Mouse (Mus musculus): Measurements from ENCODE around the gene Ddias.

Gene Ddias

GRCm38 (mm10) chr7:92866526-92866925 lies 7.5 kb downstream of the Ddias start:
- DNase-seq (ENCODE audit: low spot score in 2 of 2) = no peak

- no peak for DNase-seq (ENCODE audit: low spot score in 2 of 2)
Observed at GRCm38 (mm10) chr7:92848246-92848645, 25.8 kb downstream of the Ddias start.

- no peak for DNase-seq (ENCODE audit: low spot score in 2 of 2)
Observed at GRCm38 (mm10) chr7:92842254-92842653, 31.8 kb downstream of the Ddias start.

GRCm38 (mm10) chr7:92837907-92838306 lies 36.1 kb downstream of the Ddias start:
- peak in 1 of 2 experiments; percentile 4 for DNase-seq (ENCODE audit: low spot score in 2 of 2)

- DNase-seq (ENCODE audit: low spot score in 2 of 2) = no peak
Observed at GRCm38 (mm10) chr7:92837226-92837625, 36.8 kb downstream of the Ddias start.

GRCm38 (mm10) chr7:92836447-92836846 lies 37.6 kb downstream of the Ddias start:
- no peak for DNase-seq (ENCODE audit: low spot score in 2 of 2)

- DNase-seq (ENCODE audit: low spot score in 2 of 2) = no peak
Observed at GRCm38 (mm10) chr7:92834391-92834790, 39.7 kb downstream of the Ddias start.

GRCm38 (mm10) chr7:92832395-92832794 lies 41.7 kb downstream of the Ddias start:
- no peak for DNase-seq (ENCODE audit: low spot score in 2 of 2)

GRCm38 (mm10) chr7:92827981-92828380 lies 46.1 kb downstream of the Ddias start:
- peak; percentile 28 for DNase-seq (ENCODE audit: low spot score in 2 of 2)

GRCm38 (mm10) chr7:92826248-92826647 lies 47.8 kb downstream of the Ddias start:
- no peak for DNase-seq (ENCODE audit: low spot score in 2 of 2)

- no peak for DNase-seq (ENCODE audit: low spot score in 2 of 2)
Observed at GRCm38 (mm10) chr7:92822409-92823101, 51.5 kb downstream of the Ddias start.

- DNase-seq (ENCODE audit: low spot score in 2 of 2) = no peak
Observed at GRCm38 (mm10) chr7:92821871-92822270, 52.2 kb downstream of the Ddias start.

- DNase-seq (ENCODE audit: low spot score in 2 of 2) = no peak
Observed at GRCm38 (mm10) chr7:92820941-92821465, 53.0 kb downstream of the Ddias start.

GRCm38 (mm10) chr7:92820410-92820809 lies 53.6 kb downstream of the Ddias start:
- DNase-seq (ENCODE audit: low spot score in 2 of 2) = no peak

GRCm38 (mm10) chr7:92819656-92820055 lies 54.4 kb downstream of the Ddias start:
- DNase-seq (ENCODE audit: low spot score in 2 of 2) = no peak

GRCm38 (mm10) chr7:92817886-92818285 lies 56.2 kb downstream of the Ddias start:
- DNase-seq (ENCODE audit: low spot score in 2 of 2) = no peak

GRCm38 (mm10) chr7:92817242-92817641 lies 56.8 kb downstream of the Ddias start:
- no peak for DNase-seq (ENCODE audit: low spot score in 2 of 2)

GRCm38 (mm10) chr7:92811667-92812279 lies 62.3 kb downstream of the Ddias start:
- DNase-seq (ENCODE audit: low spot score in 2 of 2) = no peak
